Mouse (Mus musculus) CH12.LX (cell line): ENCODE data around the gene Ube2l3. TPM values are rescaled to one million over a fixed set of nuclear protein-coding genes. Genes with fewer than 3 reads are reported as not detected.
A peak's percentile ranks its signal among the peaks of the same experiment; 100 is the strongest.

ENCODE experiments used
- DNase-seq: peaks from one replicate; pipeline ENCODE4 v3.0.0-alpha.2; 2013; ENCODE audit errors: extremely low read depth
- H3K27ac ChIP-seq: 2 replicates; pipeline ENCODE4 v1.5.1; 2012; ENCODE audit warnings: low read depth, mild to moderate bottlenecking, control low read depth, moderate library complexity; ENCODE audit not compliant: insufficient read depth
- H3K27me3 ChIP-seq: replicated peaks from 2 replicates; pipeline ENCODE3; 2012; ENCODE audit warnings: inconsistent platforms
- H3K36me3 ChIP-seq, 2 experiments: replicated peaks in 1 of 2; 2 replicates each; pipeline versions ENCODE3 to v1.6.1; 2012; ENCODE audit warnings: inconsistent platforms in 1 of 2, low read length in 1 of 2, mild to moderate bottlenecking in 1 of 2, mixed read lengths in 1 of 2, moderate library complexity in 1 of 2; ENCODE audit not compliant: control insufficient read depth in 1 of 2, insufficient read depth in 1 of 2
- H3K4me1 ChIP-seq, 2 experiments: 2 replicates each; pipeline ENCODE4 v1.6.1; 2012; ENCODE audit warnings: inconsistent platforms in 1 of 2, moderate library complexity in 1 of 2; ENCODE audit not compliant: insufficient read depth in 2 of 2, control insufficient read depth in 1 of 2
- H3K4me2 ChIP-seq: 2 replicates; pipeline ENCODE4 v1.6.1; 2012; ENCODE audit warnings: low read depth, mild to moderate bottlenecking, control low read depth; ENCODE audit not compliant: poor library complexity, insufficient read depth, severe bottlenecking
- H3K4me3 ChIP-seq, 3 experiments: fragments of 150-350 bp in 1 of 3; sonication (generic) in 1 of 3; replicated peaks in 1 of 3; 2 replicates each; pipeline versions ENCODE3 to v1.5.1; 2011 to 2012; ENCODE audit warnings: low read depth in 2 of 3, low read length in 2 of 3, mild to moderate bottlenecking in 2 of 3, moderate library complexity in 2 of 3, control low read depth in 1 of 3, improper control_type of control experiment in 1 of 3, inconsistent platforms in 1 of 3, mixed read lengths in 1 of 3; ENCODE audit not compliant: poor library complexity in 1 of 3
- H3K79me2 ChIP-seq: replicated peaks from 2 replicates; pipeline ENCODE4 v1.6.1; 2012; ENCODE audit warnings: mild to moderate bottlenecking, moderate library complexity; ENCODE audit not compliant: control insufficient read depth, poor library complexity, insufficient read depth, severe bottlenecking; ENCODE audit errors: extremely low read depth
- H3K9ac ChIP-seq: 2 replicates; pipeline ENCODE4 v1.6.1; 2012; ENCODE audit warnings: low read depth, mild to moderate bottlenecking, control low read depth, moderate library complexity; ENCODE audit not compliant: insufficient read depth
- H3K9me3 ChIP-seq: replicated peaks from 2 replicates; pipeline ENCODE3; 2012; ENCODE audit warnings: low read length, inconsistent platforms, mixed read lengths
- BHLHE40 ChIP-seq: IDR thresholded peaks from 2 replicates; pipeline ENCODE4 v1.6.1; 2011; ENCODE audit warnings: mild to moderate bottlenecking, low read depth, low read length, improper control_type of control experiment
- CHD1 ChIP-seq: IDR thresholded peaks from 2 replicates; pipeline ENCODE4 v1.6.1; 2012; ENCODE audit warnings: low read depth, low read length, improper control_type of control experiment, inconsistent platforms
- CHD2 ChIP-seq: IDR thresholded peaks from 2 replicates; pipeline ENCODE4 v1.6.1; 2011; ENCODE audit warnings: low read length, improper control_type of control experiment
- CTCF ChIP-seq, 2 experiments: IDR thresholded peaks in 1 of 2; conservative IDR thresholded peaks in 1 of 2; 2 replicates each; pipeline ENCODE4 v1.5.1; 2011 to 2012; ENCODE audit warnings: low read depth in 2 of 2, low read length in 2 of 2, improper control_type of control experiment in 1 of 2, inconsistent platforms in 1 of 2, mild to moderate bottlenecking in 1 of 2, moderate library complexity in 1 of 2
- E2F4 ChIP-seq: IDR thresholded peaks from 2 replicates; pipeline ENCODE4 v1.6.1; 2011; ENCODE audit warnings: low read depth, low read length, improper control_type of control experiment; ENCODE audit not compliant: insufficient replicate concordance
- ELF1 ChIP-seq: IDR thresholded peaks from 2 replicates; pipeline ENCODE4 v1.6.1; 2014; ENCODE audit warnings: low read depth, mild to moderate bottlenecking, inconsistent platforms, low read length, improper control_type of control experiment
- EP300 ChIP-seq: IDR thresholded peaks from 2 replicates; pipeline ENCODE4 v1.6.1; 2011; ENCODE audit warnings: low read length, improper control_type of control experiment
- ETS1 ChIP-seq: conservative IDR thresholded peaks from 2 replicates; pipeline ENCODE4 v1.6.1; 2012; ENCODE audit warnings: low read depth, mild to moderate bottlenecking, inconsistent platforms, low read length, improper control_type of control experiment, moderate library complexity
- GABPA ChIP-seq: IDR thresholded peaks from 2 replicates; pipeline ENCODE4 v1.6.1; 2012; ENCODE audit warnings: low read depth, low read length, improper control_type of control experiment, inconsistent platforms; ENCODE audit not compliant: insufficient replicate concordance
- HCFC1 ChIP-seq: IDR thresholded peaks from 2 replicates; pipeline ENCODE4 v1.6.1; 2012; ENCODE audit warnings: low read depth, mild to moderate bottlenecking, inconsistent platforms, low read length, improper control_type of control experiment
- IRF4 ChIP-seq: IDR thresholded peaks from 2 replicates; pipeline ENCODE4 v1.6.1; 2014; ENCODE audit warnings: low read depth, mild to moderate bottlenecking, inconsistent platforms, low read length, improper control_type of control experiment
- JUN ChIP-seq: IDR thresholded peaks from 2 replicates; pipeline ENCODE4 v1.6.1; 2011; ENCODE audit warnings: low read depth, mild to moderate bottlenecking, low read length, improper control_type of control experiment, moderate library complexity; ENCODE audit not compliant: insufficient read depth
- JUND ChIP-seq: conservative IDR thresholded peaks from 2 replicates; pipeline ENCODE4 v1.6.1; 2011; ENCODE audit warnings: low read depth, low read length, improper control_type of control experiment
- KAT2A ChIP-seq: IDR thresholded peaks from 2 replicates; pipeline ENCODE4 v1.6.1; 2012; ENCODE audit warnings: low read length, improper control_type of control experiment, inconsistent platforms; ENCODE audit not compliant: insufficient replicate concordance
- MAFK ChIP-seq: IDR thresholded peaks from 2 replicates; pipeline ENCODE4 v1.6.1; 2011; ENCODE audit warnings: low read length, improper control_type of control experiment; ENCODE audit not compliant: insufficient replicate concordance
- MAX ChIP-seq: IDR thresholded peaks from 2 replicates; pipeline ENCODE4 v1.6.1; 2011; ENCODE audit warnings: low read length, improper control_type of control experiment
- MAZ ChIP-seq: IDR thresholded peaks from 2 replicates; pipeline ENCODE4 v1.6.1; 2012; ENCODE audit warnings: low read depth, mild to moderate bottlenecking, inconsistent platforms, low read length, improper control_type of control experiment, moderate library complexity
- MEF2A ChIP-seq: IDR thresholded peaks from 2 replicates; pipeline ENCODE4 v1.6.1; 2014; ENCODE audit warnings: low read depth, mild to moderate bottlenecking, inconsistent platforms, low read length, improper control_type of control experiment, borderline replicate concordance
- MXI1 ChIP-seq: IDR thresholded peaks from 2 replicates; pipeline ENCODE4 v1.6.1; 2011; ENCODE audit warnings: mild to moderate bottlenecking, low read depth, low read length, improper control_type of control experiment
- MYC ChIP-seq: IDR thresholded peaks from 2 replicates; pipeline ENCODE4 v1.6.1; 2011; ENCODE audit warnings: low read depth, mild to moderate bottlenecking, improper control_type of control experiment, low read length
- NELFE ChIP-seq: IDR thresholded peaks from 2 replicates; pipeline ENCODE4 v1.6.1; 2011; ENCODE audit warnings: low read depth, low read length, improper control_type of control experiment
- NRF1 ChIP-seq: IDR thresholded peaks from 2 replicates; pipeline ENCODE4 v1.6.1; 2014; ENCODE audit warnings: low read depth, mild to moderate bottlenecking, inconsistent platforms, low read length, improper control_type of control experiment, moderate library complexity
- PAX5 ChIP-seq: IDR thresholded peaks from 2 replicates; pipeline ENCODE4 v1.6.1; 2012; ENCODE audit warnings: low read length, inconsistent platforms, mixed read lengths
- POLR2A ChIP-seq: IDR thresholded peaks from 2 replicates; pipeline ENCODE4 v1.6.1; 2011; ENCODE audit warnings: low read depth, mild to moderate bottlenecking, improper control_type of control experiment, low read length
- POLR2AphosphoS2 ChIP-seq: IDR thresholded peaks from 2 replicates; pipeline ENCODE4 v1.6.1; 2011; ENCODE audit warnings: low read depth, low read length, improper control_type of control experiment
- RAD21 ChIP-seq: IDR thresholded peaks from 2 replicates; pipeline ENCODE4 v1.6.1; 2011; ENCODE audit warnings: low read depth, mild to moderate bottlenecking, low read length, improper control_type of control experiment, moderate library complexity
- RCOR1 ChIP-seq: conservative IDR thresholded peaks from 2 replicates; pipeline ENCODE4 v1.6.1; 2012; ENCODE audit warnings: low read depth, mild to moderate bottlenecking, inconsistent platforms, low read length, improper control_type of control experiment
- SIN3A ChIP-seq: IDR thresholded peaks from 2 replicates; pipeline ENCODE4 v1.6.1; 2012; ENCODE audit warnings: low read length, improper control_type of control experiment, inconsistent platforms
- SMC3 ChIP-seq: IDR thresholded peaks from 2 replicates; pipeline ENCODE4 v1.6.1; 2011; ENCODE audit warnings: low read depth, low read length, improper control_type of control experiment
- TBP ChIP-seq: conservative IDR thresholded peaks from 2 replicates; pipeline ENCODE4 v1.6.1; 2011; ENCODE audit warnings: low read depth, low read length, improper control_type of control experiment
- TCF12 ChIP-seq: IDR thresholded peaks from 2 replicates; pipeline ENCODE4 v1.6.1; 2014; ENCODE audit warnings: low read depth, mild to moderate bottlenecking, inconsistent platforms, low read length, improper control_type of control experiment
- UBTF ChIP-seq: IDR thresholded peaks from 2 replicates; pipeline ENCODE4 v1.6.1; 2012; ENCODE audit warnings: low read depth, mild to moderate bottlenecking, inconsistent platforms, low read length, improper control_type of control experiment, moderate library complexity
- USF1 ChIP-seq: IDR thresholded peaks from 2 replicates; pipeline ENCODE4 v1.6.1; 2014; ENCODE audit warnings: low read depth, mild to moderate bottlenecking, inconsistent platforms, low read length, improper control_type of control experiment
- USF2 ChIP-seq: conservative IDR thresholded peaks from 2 replicates; pipeline ENCODE4 v1.6.1; 2011; ENCODE audit warnings: low read depth, low read length, improper control_type of control experiment
- ZC3H11A ChIP-seq: IDR thresholded peaks from 2 replicates; pipeline ENCODE4 v1.6.1; 2012; ENCODE audit warnings: low read depth, mild to moderate bottlenecking, inconsistent platforms, low read length, improper control_type of control experiment
- ZKSCAN1 ChIP-seq: IDR thresholded peaks from 2 replicates; pipeline ENCODE4 v1.6.1; 2012; ENCODE audit warnings: low read depth, inconsistent platforms, low read length, improper control_type of control experiment, borderline replicate concordance
- ZMIZ1 ChIP-seq: IDR thresholded peaks from 2 replicates; pipeline ENCODE4 v1.6.1; 2012; ENCODE audit warnings: low read depth, mild to moderate bottlenecking, inconsistent platforms, low read length, improper control_type of control experiment
- ZNF384 ChIP-seq: IDR thresholded peaks from 2 replicates; pipeline ENCODE4 v1.6.1; 2012; ENCODE audit warnings: low read depth, low read length, improper control_type of control experiment, inconsistent platforms
- dilution Hi-C: fragments of 300-500 bp; cut with MboI; formaldehyde crosslinking; loops from 2 replicates; pipeline ENCODE4 v1.14.3; 2020; ENCODE audit warnings: low sequenced_read_pairs; ENCODE audit not compliant: extremely low pct_unique_long_range_greater_than_20kb, extremely low pct_ligation_motif_present
- in situ Hi-C: fragments of 300-500 bp; cut with MboI; formaldehyde crosslinking; loops from 3 replicates; pipeline ENCODE4 v1.14.3; 2019; ENCODE audit warnings: low sequenced_read_pairs, low pct_ligation_motif_present, low pct_unique_long_range_greater_than_20kb, mixed read lengths
- polyA plus RNA-seq: library from polyadenylated mRNA; unstranded; fragments of >175 nt; gene quantifications from 2 replicates; pipeline ENCODE4 v1.2.1, GENCODE M21; 2012; ENCODE audit warnings: low read depth; ENCODE audit not compliant: insufficient read length
- total RNA-seq, 2 experiments: library from RNA; depleted of rRNA; stranded (reverse); fragments of 300-350 nt in 1 of 2; fragments of >200 nt in 1 of 2; gene quantifications; 2 replicates each; pipeline ENCODE4 v1.2.3; 2012 to 2014

Ube2l3 gene
- total and polyA plus RNA-seq, 3 experiments, result 156 to 386 (median 302) TPM

GRCm38 (mm10) chr16:17124871-17125520, 77.5 kb downstream of the Ube2l3 start, which contains the start of gene 2610318N02Rik:
TSS of gene 2610318N02Rik (minus strand) at chr16:17125167.
- peaks cover 0 to 31% of the 10 kb centered on the region in 2 experiments; a peak in 2 of 4 replicates for H3K4me1 ChIP-seq
- H3K9me3 ChIP-seq, result no peaks in the 10 kb centered on the region
- peaks cover 16% of the 10 kb centered on the region for H3K79me2 ChIP-seq
- peak within 1 kb of the TSS; percentile 64 to 90 (median 71) for H3K4me3 ChIP-seq
- peaks cover 27 to 43% of the 10 kb centered on the region in 2 experiments for H3K36me3 ChIP-seq
- H3K27me3 ChIP-seq, result no peaks in the 10 kb centered on the region
- in situ Hi-C loops, result no loop called here
- dilution Hi-C loops, result no loop called here
- peak within 1 kb of the TSS; percentile 5; the same call in 1 of the 2 replicates for H3K27ac ChIP-seq
- TF ChIP-seq MXI1 (peak; percentile 98), MAX (peak; percentile 97), JUND (no peak), ELF1 (0 out of 2 replicates have a peak, but pooled peaks have one; percentile 34), GABPA (no peak), CTCF (conservative IDR thresholded peaks at IDR 0.05 in 1 of 2, IDR thresholded peaks at IDR 0.05 in 1 of 2; ENCODE audit: low read depth in 2 of 2, low read length in 2 of 2) (no peak), ETS1 (0 out of 2 replicates have a peak, but pooled peaks have one; percentile 6), EP300 (no peak), PAX5 (no peak), BHLHE40 (peak; percentile 57; the same call in 1 of the 2 replicates), MEF2A (no peak; the same call in 1 of the 2 replicates), HCFC1 (peak; percentile 60), NRF1 (peak; percentile 78), NELFE (peak; percentile 97), ZMIZ1 (peak; percentile 96), POLR2AphosphoS2 (peak; percentile 88), TCF12 (peak; percentile 92), E2F4 (peak; percentile 59; the same call in 1 of the 2 replicates), USF1 (0 out of 2 replicates have a peak, but pooled peaks have one; percentile 4), MYC (peak; percentile 99), ZKSCAN1 (no peak), ZNF384 (no peak), ZC3H11A (no peak), RAD21 (no peak), SMC3 (no peak), MAZ (no peak), TBP (peak; percentile 95), RCOR1 (no peak), CHD1 (no peak), POLR2A (peak; percentile 99), UBTF (no peak), SIN3A (peak; percentile 92), CHD2 (peak; percentile 78), JUN (no peak), KAT2A (no peak), MAFK (no peak), USF2 (no peak), IRF4 (0 out of 2 replicates have a peak, but pooled peaks have one; percentile 61)
- peak within 1 kb of the TSS; percentile 68 for H3K9ac ChIP-seq
- H3K4me2 ChIP-seq, result peak within 1 kb of the TSS; percentile 87
- DNase-seq, result peak; percentile 95
